Mouse (Mus musculus): Measurements from ENCODE around the gene Cadm1. TPM values are rescaled to one million over a fixed set of nuclear protein-coding genes. Genes with fewer than 3 reads are reported as not detected.

Cadm1 gene
- polyA plus RNA-seq, 1 experiment from 2014 or later = 20.9 TPM

DNA sequence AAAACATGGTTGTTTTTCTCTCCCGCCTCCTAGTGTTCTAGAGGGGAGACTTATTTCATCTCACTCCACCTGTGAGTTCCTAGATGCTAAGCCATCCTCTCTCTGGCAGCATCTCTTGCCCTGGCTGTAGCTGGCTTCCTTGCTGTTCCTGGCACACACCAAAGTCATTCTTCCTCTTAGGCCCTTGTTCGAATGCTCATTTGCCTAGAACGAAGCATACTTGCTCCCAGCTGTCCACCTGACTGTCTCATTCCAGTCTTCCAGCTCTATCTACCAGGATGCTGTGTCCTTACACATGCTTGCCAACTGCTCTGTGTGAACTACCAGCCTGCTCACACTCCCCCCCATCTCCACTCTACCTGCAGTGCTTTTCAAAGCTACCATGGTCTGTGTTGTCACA is 211.8 kb downstream of the Cadm1 start:
- Histone ChIP-seq H3K9me3 (ENCODE audit: control insufficient read depth) (no peaks in the 10 kb centered on the region), H3K4me3 (ENCODE audit: low read depth, low read length) (no peak overlapping the region), H3K36me3 (ENCODE audit: control insufficient read depth, insufficient read depth) (no peaks in the 10 kb centered on the region), H3K4me1 (replicated peaks; ENCODE audit: control insufficient read depth, insufficient read depth, low read length) (no peaks in the 10 kb centered on the region), H3K9ac (ENCODE audit: low read depth, low read length) (no peak overlapping the region), H3K27ac (ENCODE audit: low read depth, low read length) (no peak overlapping the region), H3K27me3 (replicated peaks; ENCODE audit: control insufficient read depth, insufficient read depth, low read length) (no peaks in the 10 kb centered on the region), H3K4me2 (replicated peaks; ENCODE audit: low read depth) (no peak overlapping the region)
- no peak for TF ChIP-seq CTCF (IDR thresholded peaks at IDR 0.05; ENCODE audit: low read depth)
- 89% methylated on average over 3 of the region's 3 CpGs for WGBS
- ATAC-seq = no peak

DNA sequence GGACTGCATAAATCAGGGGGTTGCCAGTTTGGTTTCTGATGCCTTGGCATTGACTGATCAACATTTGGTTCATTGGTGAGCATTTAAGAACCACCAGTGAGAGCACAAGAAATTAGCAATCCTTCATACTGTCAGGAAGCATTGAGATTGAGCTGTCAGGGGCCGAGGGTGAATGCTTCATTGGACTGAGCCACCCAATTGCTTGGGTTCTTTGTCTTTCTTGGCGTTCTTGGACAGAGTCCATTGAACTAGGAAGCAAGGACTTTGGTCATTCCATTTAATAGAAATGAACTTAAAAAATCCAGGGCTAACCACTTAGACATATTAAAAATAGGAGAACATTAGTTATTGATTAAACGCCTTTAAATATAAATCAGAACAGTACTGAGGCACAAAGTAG is 214.9 kb downstream of the Cadm1 start:
- no peak overlapping the region for H3K27ac ChIP-seq (ENCODE audit: low read depth, low read length)
- TF ChIP-seq CTCF (IDR thresholded peaks at IDR 0.05; ENCODE audit: low read depth) = no peak
- 89% methylated on average over 3 of the region's 3 CpGs for WGBS

DNA sequence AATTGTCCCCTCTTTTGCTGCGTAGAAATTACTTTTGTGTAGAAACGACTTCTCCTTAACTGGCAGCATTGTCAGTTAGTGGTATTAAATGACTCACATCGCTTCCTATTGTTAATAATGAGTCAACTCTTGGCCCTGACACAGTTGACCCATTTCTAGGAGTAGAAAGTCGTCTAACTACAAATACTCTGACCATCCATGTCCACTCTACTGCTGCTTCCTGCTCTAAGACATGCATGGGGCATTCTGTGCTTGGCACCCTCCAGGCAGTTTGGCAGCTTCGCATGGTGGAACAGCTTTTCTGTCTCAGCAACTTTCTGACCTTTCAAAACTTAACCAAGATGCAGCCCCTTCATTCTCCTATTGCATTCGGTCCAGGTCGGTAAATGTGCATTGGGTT is 215.7 kb downstream of the Cadm1 start:
- no peak for TF ChIP-seq CTCF (IDR thresholded peaks at IDR 0.05; ENCODE audit: low read depth)
- no peak overlapping the region for H3K9ac ChIP-seq (ENCODE audit: low read depth, low read length)
- H3K4me1 ChIP-seq (replicated peaks; ENCODE audit: control insufficient read depth, insufficient read depth, low read length) = no peaks in the 10 kb centered on the region
- 88% methylated on average over 7 of the region's 7 CpGs for WGBS
- no peak for ATAC-seq
- no peaks in the 10 kb centered on the region for H3K36me3 ChIP-seq (ENCODE audit: control insufficient read depth, insufficient read depth)
- H3K4me3 ChIP-seq (ENCODE audit: low read depth, low read length) = no peak overlapping the region
- H3K9me3 ChIP-seq (ENCODE audit: control insufficient read depth) = no peaks in the 10 kb centered on the region
- no peak overlapping the region for H3K27ac ChIP-seq (ENCODE audit: low read depth, low read length)
- no peaks in the 10 kb centered on the region for H3K27me3 ChIP-seq (replicated peaks; ENCODE audit: control insufficient read depth, insufficient read depth, low read length)
- no peak overlapping the region for H3K4me2 ChIP-seq (replicated peaks; ENCODE audit: low read depth)

More for the DNA sequence above, 214.9 kb downstream of the Cadm1 start:
- Histone ChIP-seq H3K36me3 (ENCODE audit: control insufficient read depth, insufficient read depth) (no peaks in the 10 kb centered on the region), H3K4me1 (replicated peaks; ENCODE audit: control insufficient read depth, insufficient read depth, low read length) (no peaks in the 10 kb centered on the region), H3K9ac (ENCODE audit: low read depth, low read length) (no peak overlapping the region), H3K4me3 (ENCODE audit: low read depth, low read length) (no peak overlapping the region), H3K4me2 (replicated peaks; ENCODE audit: low read depth) (no peak overlapping the region), H3K27me3 (replicated peaks; ENCODE audit: control insufficient read depth, insufficient read depth, low read length) (no peaks in the 10 kb centered on the region), H3K9me3 (ENCODE audit: control insufficient read depth) (no peaks in the 10 kb centered on the region)
- ATAC-seq = no peak

DNA sequence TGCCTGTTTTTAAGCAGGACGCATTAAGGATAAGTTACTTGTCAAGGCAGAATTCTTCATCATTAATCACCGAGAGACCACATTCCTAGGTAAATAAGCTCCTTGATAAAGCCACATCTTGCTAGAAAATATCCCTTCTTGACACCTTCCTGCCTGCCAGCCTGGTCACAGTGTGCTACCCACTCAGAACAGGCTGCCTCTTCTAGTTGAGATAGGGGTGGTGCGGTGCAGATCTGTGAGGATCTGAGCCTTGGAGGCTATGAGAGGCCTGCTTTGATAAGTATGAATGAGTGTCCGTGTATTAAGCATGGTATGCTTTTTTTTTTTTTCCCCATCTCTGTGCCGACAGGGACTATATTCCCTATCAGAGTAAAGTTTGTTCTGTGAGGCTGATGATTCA is 219.2 kb downstream of the Cadm1 start:
- no peaks in the 10 kb centered on the region for H3K9me3 ChIP-seq (ENCODE audit: control insufficient read depth)
- no peak for TF ChIP-seq CTCF (IDR thresholded peaks at IDR 0.05; ENCODE audit: low read depth)
- no peak overlapping the region for H3K27ac ChIP-seq (ENCODE audit: low read depth, low read length)
- no peak for ATAC-seq
- H3K4me2 ChIP-seq (replicated peaks; ENCODE audit: low read depth) = no peak overlapping the region
- 0 out of 2 replicates have a peak, but pooled peaks cover 2% of the 10 kb centered on the region for H3K4me1 ChIP-seq (replicated peaks; ENCODE audit: control insufficient read depth, insufficient read depth, low read length)
- 74% methylated on average over 5 of the region's 5 CpGs for WGBS
- no peaks in the 10 kb centered on the region for H3K27me3 ChIP-seq (replicated peaks; ENCODE audit: control insufficient read depth, insufficient read depth, low read length)
- H3K9ac ChIP-seq (ENCODE audit: low read depth, low read length) = no peak overlapping the region
- no peak overlapping the region for H3K4me3 ChIP-seq (ENCODE audit: low read depth, low read length)
- no peaks in the 10 kb centered on the region for H3K36me3 ChIP-seq (ENCODE audit: control insufficient read depth, insufficient read depth)

DNA sequence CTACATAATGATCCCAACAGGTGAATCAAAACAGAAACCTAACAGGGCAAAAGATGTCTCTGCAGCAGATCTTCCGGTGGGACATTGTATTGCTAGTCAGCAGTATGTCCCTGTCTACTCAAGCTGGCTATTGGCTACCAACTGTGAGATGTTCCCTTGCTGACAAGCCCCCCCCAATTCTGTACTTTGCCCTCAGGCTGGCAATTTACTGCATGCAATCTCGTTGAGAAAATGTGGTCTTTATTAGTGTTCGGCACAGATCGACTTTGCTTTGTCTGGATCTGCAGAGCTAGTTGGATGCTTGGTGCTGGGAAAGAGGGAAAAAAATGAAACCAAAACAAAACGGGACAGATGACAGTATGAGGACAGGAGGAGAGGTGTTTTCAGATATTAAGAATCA is 222.5 kb downstream of the Cadm1 start:
- 25% methylated on average over 5 of the region's 5 CpGs for WGBS
- Histone ChIP-seq H3K9ac (ENCODE audit: low read depth, low read length) (no peak overlapping the region), H3K27me3 (replicated peaks; ENCODE audit: control insufficient read depth, insufficient read depth, low read length) (no peaks in the 10 kb centered on the region), H3K4me2 (replicated peaks; ENCODE audit: low read depth) (peak overlapping the region; percentile 17; the same call in 1 of the 2 replicates), H3K4me1 (replicated peaks; ENCODE audit: control insufficient read depth, insufficient read depth, low read length) (0 out of 2 replicates have a peak, but pooled peaks cover 2% of the 10 kb centered on the region), H3K4me3 (ENCODE audit: low read depth, low read length) (no peak overlapping the region), H3K9me3 (ENCODE audit: control insufficient read depth) (no peaks in the 10 kb centered on the region), H3K27ac (ENCODE audit: low read depth, low read length) (no peak overlapping the region), H3K36me3 (ENCODE audit: control insufficient read depth, insufficient read depth) (no peaks in the 10 kb centered on the region)
- TF ChIP-seq CTCF (IDR thresholded peaks at IDR 0.05; ENCODE audit: low read depth) = no peak
- ATAC-seq = no peak

DNA sequence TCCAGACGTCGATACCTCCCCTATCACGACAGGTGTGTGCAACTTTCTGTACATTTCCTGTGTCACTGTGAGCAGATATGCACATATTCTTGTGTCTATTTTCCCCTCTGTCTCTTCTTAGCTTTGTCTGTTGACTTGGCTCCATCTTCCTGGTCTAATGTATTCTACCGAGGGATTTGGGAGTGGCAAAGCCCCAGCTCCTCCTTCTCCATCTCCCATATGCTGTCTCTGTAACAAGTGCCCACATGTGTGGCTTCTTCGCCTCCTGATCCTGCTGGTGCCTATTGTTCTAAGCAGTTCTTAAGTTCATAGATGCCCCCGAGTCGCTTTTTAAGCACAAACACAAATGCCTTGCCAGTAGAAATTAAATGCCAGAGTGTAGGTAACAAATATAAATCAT is 223.2 kb downstream of the Cadm1 start:
- 0 out of 2 replicates have a peak, but pooled peaks cover 2% of the 10 kb centered on the region for H3K4me1 ChIP-seq (replicated peaks; ENCODE audit: control insufficient read depth, insufficient read depth, low read length)
- no peak overlapping the region for H3K4me3 ChIP-seq (ENCODE audit: low read depth, low read length)
- H3K4me2 ChIP-seq (replicated peaks; ENCODE audit: low read depth) = 0 out of 2 replicates have a peak overlapping the region, but pooled peaks have one; percentile 17
- H3K27me3 ChIP-seq (replicated peaks; ENCODE audit: control insufficient read depth, insufficient read depth, low read length) = no peaks in the 10 kb centered on the region
- no peak for ATAC-seq
- H3K9me3 ChIP-seq (ENCODE audit: control insufficient read depth) = no peaks in the 10 kb centered on the region
- no peak for TF ChIP-seq CTCF (IDR thresholded peaks at IDR 0.05; ENCODE audit: low read depth)
- H3K27ac ChIP-seq (ENCODE audit: low read depth, low read length) = no peak overlapping the region
- H3K36me3 ChIP-seq (ENCODE audit: control insufficient read depth, insufficient read depth) = no peaks in the 10 kb centered on the region
- WGBS = 62% methylated on average over 7 of the region's 7 CpGs
- no peak overlapping the region for H3K9ac ChIP-seq (ENCODE audit: low read depth, low read length)

DNA sequence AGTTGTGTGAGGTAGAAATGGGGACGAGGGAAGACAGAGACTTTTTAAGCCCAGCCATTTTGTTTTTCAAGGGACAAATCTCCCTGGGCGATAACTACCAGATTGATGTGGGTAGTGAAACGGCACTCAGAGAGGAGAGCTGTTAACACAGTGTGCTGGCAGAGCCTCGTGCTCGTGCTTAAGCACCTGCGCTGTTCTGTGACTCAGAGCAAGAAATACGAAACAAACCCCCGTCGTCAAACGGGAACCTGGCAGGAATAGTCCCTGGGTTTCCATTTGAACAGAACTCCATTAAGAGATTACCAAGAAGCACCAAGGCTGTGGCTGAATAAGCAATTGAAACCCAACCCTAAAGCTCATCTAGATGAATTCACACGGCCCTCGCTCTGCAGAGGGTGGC is 225.1 kb downstream of the Cadm1 start:
- no peak for TF ChIP-seq CTCF (IDR thresholded peaks at IDR 0.05; ENCODE audit: low read depth)
- ATAC-seq = no peak
- Histone ChIP-seq H3K27me3 (replicated peaks; ENCODE audit: control insufficient read depth, insufficient read depth, low read length) (no peaks in the 10 kb centered on the region), H3K4me3 (ENCODE audit: low read depth, low read length) (no peak overlapping the region), H3K36me3 (ENCODE audit: control insufficient read depth, insufficient read depth) (no peaks in the 10 kb centered on the region), H3K9me3 (ENCODE audit: control insufficient read depth) (no peaks in the 10 kb centered on the region), H3K27ac (ENCODE audit: low read depth, low read length) (no peak overlapping the region), H3K9ac (ENCODE audit: low read depth, low read length) (no peak overlapping the region), H3K4me1 (replicated peaks; ENCODE audit: control insufficient read depth, insufficient read depth, low read length) (0 out of 2 replicates have a peak, but pooled peaks cover 2% of the 10 kb centered on the region), H3K4me2 (replicated peaks; ENCODE audit: low read depth) (no peak overlapping the region)
- 81% methylated on average over 12 of the region's 12 CpGs for WGBS
